Mouse (Mus musculus): ENCODE measurements around the gene Muc13. TPM values are rescaled to one million over a fixed set of nuclear protein-coding genes. Genes with fewer than 3 reads are reported as not detected.

Muc13 gene
- polyA plus RNA-seq, 1 experiment from 2014 or later: 0.11 TPM

- Histone ChIP-seq H3K4me1 (replicated peaks) (no peaks in the 10 kb centered on the region), H3K9me3 (no peaks in the 10 kb centered on the region), H3K4me2 (no peak overlapping the region), H3K36me3 (peaks cover 38% of the 10 kb centered on the region), H3K9ac (replicated peaks) (no peak overlapping the region), H3K27ac (no peak overlapping the region), H3K27me3 (no peaks in the 10 kb centered on the region), H3K4me3 (replicated peaks) (no peak overlapping the region)
- WGBS: 65% methylated on average over 16 of the region's 16 CpGs
- no peak for ATAC-seq (ENCODE audit: insufficient number of reproducible peaks, insufficient read depth, low FRiP score, low TSS enrichment, low read depth)
These were observed 37.9 kb upstream of the Muc13 start for GRCm38 (mm10) chr16:33755961-33756360.

DNA sequence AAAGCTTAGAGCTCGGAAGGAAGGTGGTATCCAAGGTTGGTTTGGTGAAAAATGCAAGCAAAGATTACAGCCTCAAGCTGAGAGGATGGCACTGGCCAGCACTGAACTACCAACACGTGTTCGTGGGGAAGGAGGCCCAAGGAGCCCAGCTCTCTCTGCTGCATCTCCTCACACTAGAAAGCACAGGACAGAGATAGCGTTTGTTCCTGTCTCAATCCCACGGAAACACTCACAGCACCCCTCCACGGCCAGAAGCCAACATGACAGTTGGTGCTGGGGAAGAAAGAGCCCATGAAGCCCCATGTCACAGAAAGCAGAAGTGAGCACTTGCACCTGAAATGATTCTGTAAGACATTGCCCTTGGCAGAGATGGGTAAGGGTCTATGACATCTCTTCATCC, 37.4 kb upstream of the Muc13 start:
- Histone ChIP-seq H3K27me3 (no peaks in the 10 kb centered on the region), H3K9me3 (no peaks in the 10 kb centered on the region), H3K4me2 (no peak overlapping the region), H3K4me1 (replicated peaks) (no peaks in the 10 kb centered on the region), H3K36me3 (peaks cover 35% of the 10 kb centered on the region), H3K9ac (replicated peaks) (no peak overlapping the region), H3K27ac (no peak overlapping the region), H3K4me3 (replicated peaks) (no peak overlapping the region)
- ATAC-seq (ENCODE audit: insufficient number of reproducible peaks, insufficient read depth, low FRiP score, low TSS enrichment, low read depth): no peak
- 69% methylated on average over 6 of the region's 6 CpGs for WGBS

DNA sequence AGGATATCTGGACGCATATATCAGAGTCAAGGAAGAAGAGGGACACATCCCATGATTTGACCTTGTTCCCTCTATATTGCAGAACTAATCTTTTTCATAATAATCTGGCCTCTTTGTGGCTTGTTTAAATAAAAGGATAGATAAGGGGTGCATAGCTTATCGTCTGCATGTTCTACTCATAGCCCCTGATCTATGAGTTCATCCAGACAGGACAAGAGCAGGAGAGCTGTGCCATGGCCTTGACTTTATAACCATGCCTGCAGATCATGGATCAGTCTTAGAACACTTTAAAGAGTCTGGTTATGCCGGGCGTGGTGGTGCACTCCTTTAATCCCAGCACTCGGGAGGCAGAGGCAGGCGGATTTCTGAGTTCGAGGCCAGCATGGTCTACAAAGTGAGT, 34.6 kb upstream of the Muc13 start:
- peaks cover 21% of the 10 kb centered on the region for H3K36me3 ChIP-seq
- no peak overlapping the region for H3K4me3 ChIP-seq (replicated peaks)
- ATAC-seq (ENCODE audit: insufficient number of reproducible peaks, insufficient read depth, low FRiP score, low TSS enrichment, low read depth): no peak
- H3K27ac ChIP-seq: no peak overlapping the region
- H3K9me3 ChIP-seq: no peaks in the 10 kb centered on the region
- H3K4me2 ChIP-seq: no peak overlapping the region
- WGBS: 94% methylated on average over 7 of the region's 7 CpGs
- H3K9ac ChIP-seq (replicated peaks): no peak overlapping the region
- peaks cover 9% of the 10 kb centered on the region; the same call in 1 of the 2 replicates for H3K4me1 ChIP-seq (replicated peaks)
- no peaks in the 10 kb centered on the region for H3K27me3 ChIP-seq

GRCm38 (mm10) chr16:33760542-33760941, 33.3 kb upstream of the Muc13 start:
- Histone ChIP-seq H3K9ac (replicated peaks) (no peak overlapping the region), H3K9me3 (no peaks in the 10 kb centered on the region), H3K4me1 (replicated peaks) (peaks cover 13% of the 10 kb centered on the region; the same call in 1 of the 2 replicates), H3K27ac (no peak overlapping the region), H3K4me3 (replicated peaks) (no peak overlapping the region), H3K27me3 (no peaks in the 10 kb centered on the region), H3K4me2 (no peak overlapping the region), H3K36me3 (peaks cover 18% of the 10 kb centered on the region; the same call in 1 of the 2 replicates)
- ATAC-seq (ENCODE audit: insufficient number of reproducible peaks, insufficient read depth, low FRiP score, low TSS enrichment, low read depth): no peak
- WGBS: 47% methylated on average over 5 of the region's 5 CpGs

DNA sequence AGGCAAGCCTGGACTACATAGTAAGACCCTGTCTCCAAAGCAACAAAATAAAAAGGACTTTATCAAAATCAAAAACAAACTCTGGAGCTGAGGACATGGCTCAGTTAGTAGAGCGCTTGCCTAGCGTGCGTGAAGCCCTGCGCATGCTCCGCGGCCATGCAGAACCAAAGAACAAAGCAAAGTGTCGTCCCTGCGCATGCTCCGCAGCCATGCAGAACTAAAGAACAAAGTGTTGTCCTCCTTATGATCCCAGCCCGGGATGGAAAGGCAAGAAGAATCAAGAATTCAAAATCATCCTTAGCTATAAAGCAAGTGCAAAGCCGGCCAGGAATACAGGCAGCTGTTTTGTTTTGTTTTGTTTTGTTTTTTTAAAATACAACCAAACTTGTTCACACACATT, 32.8 kb upstream of the Muc13 start:
- H3K4me3 ChIP-seq (replicated peaks): no peak overlapping the region
- peaks cover 13% of the 10 kb centered on the region; the same call in 1 of the 2 replicates for H3K4me1 ChIP-seq (replicated peaks)
- H3K27me3 ChIP-seq: no peaks in the 10 kb centered on the region
- no peak overlapping the region for H3K4me2 ChIP-seq
- no peak overlapping the region for H3K27ac ChIP-seq
- no peaks in the 10 kb centered on the region for H3K9me3 ChIP-seq
- peaks cover 13% of the 10 kb centered on the region; the same call in 1 of the 2 replicates for H3K36me3 ChIP-seq
- no peak for ATAC-seq (ENCODE audit: insufficient number of reproducible peaks, insufficient read depth, low FRiP score, low TSS enrichment, low read depth)
- WGBS: 74% methylated on average over 11 of the region's 11 CpGs
- H3K9ac ChIP-seq (replicated peaks): no peak overlapping the region

DNA sequence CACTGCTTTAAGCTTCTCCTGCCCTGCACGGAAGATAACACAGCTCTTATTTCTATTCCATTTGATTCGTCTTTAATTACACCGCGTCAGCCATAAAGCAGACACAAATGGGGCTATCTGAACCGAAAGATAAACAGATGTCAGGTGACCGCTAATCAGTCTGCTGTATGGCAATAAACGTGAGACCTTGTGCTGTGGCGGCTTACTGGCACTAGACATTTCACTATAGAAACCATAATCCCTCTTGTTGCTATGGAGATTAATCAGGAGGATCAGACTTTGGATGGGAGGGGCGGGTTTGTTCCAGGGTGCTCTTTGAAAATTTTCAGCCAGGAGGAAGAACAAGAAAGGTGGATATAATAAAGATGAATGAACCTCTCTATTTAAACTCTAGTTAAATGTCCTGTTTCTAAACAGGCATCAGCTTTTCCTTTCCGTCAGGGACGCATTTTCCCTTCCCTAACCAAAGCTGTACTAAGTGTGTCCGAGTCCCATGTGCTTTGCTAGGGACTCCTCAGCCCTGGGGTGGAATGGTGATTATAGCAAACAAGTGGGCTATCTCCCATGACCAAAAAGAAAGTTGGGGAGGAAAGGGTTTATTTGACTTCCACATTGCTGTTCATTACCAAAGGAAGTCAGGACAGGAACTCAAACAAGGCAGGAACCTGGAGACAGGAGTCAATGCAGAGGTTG, 29.2 kb upstream of the Muc13 start:
- Histone ChIP-seq H3K9me3 (no peaks in the 10 kb centered on the region), H3K9ac (replicated peaks) (no peak overlapping the region), H3K4me1 (replicated peaks) (peaks cover 17% of the 10 kb centered on the region; the same call in 1 of the 2 replicates), H3K4me2 (no peak overlapping the region), H3K27me3 (no peaks in the 10 kb centered on the region), H3K36me3 (peaks cover 5% of the 10 kb centered on the region; the same call in 1 of the 2 replicates), H3K27ac (no peak overlapping the region), H3K4me3 (replicated peaks) (no peak overlapping the region)
- WGBS: 62% methylated on average over 12 of the region's 12 CpGs
- no peak for ATAC-seq (ENCODE audit: insufficient number of reproducible peaks, insufficient read depth, low FRiP score, low TSS enrichment, low read depth)

DNA sequence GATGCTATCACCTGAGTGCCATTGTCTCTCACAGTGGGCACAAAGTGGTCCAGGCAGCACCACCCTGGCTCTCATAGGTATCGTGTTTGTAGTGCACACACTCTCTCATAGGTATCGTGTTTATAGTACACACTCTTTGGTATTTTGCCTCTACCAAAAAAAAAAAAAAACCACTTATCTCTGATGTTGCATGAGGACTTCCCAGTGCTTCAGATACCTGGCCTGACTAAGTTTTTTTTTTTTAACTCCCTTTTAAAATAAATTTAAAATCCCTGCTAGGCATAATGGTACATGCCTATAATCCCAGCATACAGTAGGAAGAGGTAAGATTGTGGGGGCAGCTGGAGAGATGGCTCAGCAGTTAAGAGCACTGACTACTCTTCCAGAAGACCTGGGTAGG, 28.4 kb upstream of the Muc13 start:
- ATAC-seq (ENCODE audit: insufficient number of reproducible peaks, insufficient read depth, low FRiP score, low TSS enrichment, low read depth): no peak
- Histone ChIP-seq H3K27ac (no peak overlapping the region), H3K4me2 (no peak overlapping the region), H3K27me3 (no peaks in the 10 kb centered on the region), H3K4me3 (replicated peaks) (no peak overlapping the region), H3K9me3 (no peaks in the 10 kb centered on the region), H3K4me1 (replicated peaks) (peaks cover 20% of the 10 kb centered on the region; the same call in 1 of the 2 replicates), H3K9ac (replicated peaks) (no peak overlapping the region), H3K36me3 (peaks cover 5% of the 10 kb centered on the region; the same call in 1 of the 2 replicates)
- 89% methylated on average over 2 of the region's 2 CpGs for WGBS

- H3K27ac ChIP-seq: no peak overlapping the region
- H3K4me1 ChIP-seq (replicated peaks): peaks cover 20% of the 10 kb centered on the region; the same call in 1 of the 2 replicates
- no peaks in the 10 kb centered on the region for H3K9me3 ChIP-seq
- WGBS: 80% methylated on average over 12 of the region's 12 CpGs
- peaks cover 5% of the 10 kb centered on the region; the same call in 1 of the 2 replicates for H3K36me3 ChIP-seq
- H3K9ac ChIP-seq (replicated peaks): no peak overlapping the region
- H3K4me2 ChIP-seq: no peak overlapping the region
- ATAC-seq (ENCODE audit: insufficient number of reproducible peaks, insufficient read depth, low FRiP score, low TSS enrichment, low read depth): no peak
- H3K4me3 ChIP-seq (replicated peaks): no peak overlapping the region
- H3K27me3 ChIP-seq: no peaks in the 10 kb centered on the region
These were observed 27.5 kb upstream of the Muc13 start for GRCm38 (mm10) chr16:33766309-33766708.

- Histone ChIP-seq H3K27me3 (no peaks in the 10 kb centered on the region), H3K9ac (replicated peaks) (no peak overlapping the region), H3K36me3 (peaks cover 5% of the 10 kb centered on the region; the same call in 1 of the 2 replicates), H3K27ac (no peak overlapping the region), H3K4me2 (no peak overlapping the region), H3K4me3 (replicated peaks) (no peak overlapping the region), H3K9me3 (no peaks in the 10 kb centered on the region), H3K4me1 (replicated peaks) (peaks cover 20% of the 10 kb centered on the region; the same call in 1 of the 2 replicates)
- 64% methylated on average over 15 of the region's 15 CpGs for WGBS
- no peak for ATAC-seq (ENCODE audit: insufficient number of reproducible peaks, insufficient read depth, low FRiP score, low TSS enrichment, low read depth)
These were observed 27.1 kb upstream of the Muc13 start for GRCm38 (mm10) chr16:33766757-33767156.

GRCm38 (mm10) chr16:33768491-33769278, 25.2 kb upstream of the Muc13 start:
- ATAC-seq (ENCODE audit: insufficient number of reproducible peaks, insufficient read depth, low FRiP score, low TSS enrichment, low read depth): no peak
- 90% methylated on average over 3 of the region's 3 CpGs for WGBS
- H3K9me3 ChIP-seq: no peaks in the 10 kb centered on the region

DNA sequence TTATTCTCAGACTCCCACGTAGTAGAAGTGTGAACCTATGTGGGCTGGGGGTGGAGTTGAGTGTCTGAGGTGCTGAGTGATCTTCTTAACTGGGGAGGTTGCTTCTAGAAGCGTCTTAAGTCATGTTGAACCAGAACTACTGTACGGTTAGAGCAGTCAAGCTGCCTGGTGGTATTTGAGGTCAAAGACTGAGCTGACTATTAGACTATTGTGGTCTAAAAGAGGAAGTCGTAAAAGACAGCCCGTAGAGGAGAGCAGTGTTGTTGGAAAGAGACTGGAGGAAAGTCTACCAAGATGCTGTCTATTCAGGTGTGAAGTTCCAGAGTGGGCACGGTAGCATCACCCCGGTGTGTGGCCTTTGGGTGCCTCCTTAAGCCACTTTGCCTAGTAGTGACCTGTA, 24.0 kb upstream of the Muc13 start:
- Histone ChIP-seq H3K4me2 (no peak overlapping the region), H3K36me3 (peaks cover 5% of the 10 kb centered on the region; the same call in 1 of the 2 replicates), H3K4me3 (replicated peaks) (no peak overlapping the region), H3K9ac (replicated peaks) (no peak overlapping the region), H3K27ac (no peak overlapping the region), H3K9me3 (no peaks in the 10 kb centered on the region), H3K27me3 (no peaks in the 10 kb centered on the region), H3K4me1 (replicated peaks) (peaks cover 7% of the 10 kb centered on the region; the same call in 1 of the 2 replicates)
- whole genome bisulfite sequencing: 73% methylated on average over 7 of the region's 7 CpGs
- no peak for ATAC-seq (ENCODE audit: insufficient number of reproducible peaks, insufficient read depth, low FRiP score, low TSS enrichment, low read depth)

More at GRCm38 (mm10) chr16:33768491-33769278, 25.2 kb upstream of the Muc13 start:
- no peaks in the 10 kb centered on the region for H3K27me3 ChIP-seq
- peaks cover 5% of the 10 kb centered on the region; the same call in 1 of the 2 replicates for H3K36me3 ChIP-seq
- peaks cover 11% of the 10 kb centered on the region; the same call in 1 of the 2 replicates for H3K4me1 ChIP-seq (replicated peaks)
- no peak overlapping the region for H3K4me3 ChIP-seq (replicated peaks)
- no peak overlapping the region for H3K4me2 ChIP-seq
- H3K27ac ChIP-seq: no peak overlapping the region
- H3K9ac ChIP-seq (replicated peaks): no peak overlapping the region
